Mouse (Mus musculus): Measurements from ENCODE around the gene Rab1a. TPM values are rescaled to one million over a fixed set of nuclear protein-coding genes. Genes with fewer than 3 reads are reported as not detected.
"Not testable (repeated sequence)": the region's sequence is repeated elsewhere in the genome, so short reads cannot be mapped to it uniquely, and the experiment has no call there.

Rab1a gene
- 174 TPM for polyA plus RNA-seq (2021)

DNA sequence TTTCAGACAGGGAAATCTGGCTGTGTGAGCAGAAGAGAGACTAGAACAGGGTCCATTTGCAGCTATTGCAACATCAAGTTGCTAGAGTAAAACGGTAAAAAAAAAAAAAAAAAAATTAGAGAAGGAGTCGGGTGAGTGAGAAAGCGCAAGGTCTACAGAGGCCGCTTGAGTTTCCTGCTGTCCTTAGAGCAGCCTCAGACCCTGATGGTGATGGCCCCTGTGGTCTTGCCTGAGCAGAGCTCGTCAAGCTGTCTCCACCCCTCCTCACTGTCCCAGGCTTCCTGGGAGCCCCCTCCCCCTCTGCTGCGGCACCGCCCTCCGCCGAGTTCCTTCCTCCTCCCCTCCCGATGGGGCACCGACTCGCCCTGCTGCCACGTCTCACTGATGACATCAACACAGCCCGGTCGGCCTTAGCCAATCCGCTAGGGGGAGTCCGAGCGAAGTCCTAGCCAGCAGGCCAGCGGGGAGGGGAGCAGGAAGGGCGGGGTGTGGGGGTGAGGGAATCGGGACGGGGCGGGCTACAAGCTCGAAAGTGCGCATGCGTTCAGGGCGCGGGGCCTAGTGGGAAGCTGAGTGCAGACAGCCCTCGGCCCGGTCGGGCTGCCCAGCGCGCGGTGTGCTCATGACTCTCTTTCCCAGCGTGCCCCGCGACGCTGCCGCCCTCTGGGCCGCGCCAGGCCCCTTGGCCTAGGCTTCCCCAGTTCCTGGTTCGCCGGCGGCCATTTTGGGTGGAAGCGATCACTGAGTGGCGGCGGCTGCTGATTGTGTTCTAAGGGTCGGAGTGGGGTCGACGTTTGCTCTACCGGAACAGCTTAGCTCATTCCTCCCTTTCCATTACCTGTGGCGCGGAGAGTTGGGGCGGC is at the start of gene Rab1a:
Gene Rab1a, plus strand, starts transcription at position 720 of the 863 bp plus-strand sequence.
- peak; percentile 93 for TF ChIP-seq CTCF (IDR thresholded peaks at IDR 0.05)
- peak; percentile 96 for DNase-seq (ENCODE audit: low read depth, low spot score)
- ChIA-PET POLR2A (interaction anchor here (1.8 kb wide), 1 partner anchor 10 kb away, joined by 4 read pairs; no protein-coding TSS in a partner anchor), CTCF (interaction anchor here (1.0 to 2.0 kb wide), 4 partner anchors 11 to 31 kb away, joined by 3 to 5 read pairs (median 4); no protein-coding TSS in a partner anchor)
- H3K27me3 ChIP-seq, result no peaks in the 10 kb centered on the region
- in situ Hi-C loops (cut with MboI; ENCODE audit: low pct_unique_long_range_greater_than_20kb), result no loop called here
- ATAC-seq, result peak; percentile 99

GRCm38 (mm10) chr11:20152107-20152901 is 48.9 kb upstream of the Rab1a start:
- in situ Hi-C loops (cut with MboI; ENCODE audit: low pct_unique_long_range_greater_than_20kb), result no loop called here
- peak; percentile 12 for ATAC-seq
- ChIA-PET CTCF (interaction anchor here (0.9 kb wide), 1 partner anchor 36 kb away, joined by 3 read pairs; no protein-coding TSS in a partner anchor), POLR2A (no interaction called here)
- TF ChIP-seq CTCF (IDR thresholded peaks at IDR 0.05), result no peak
- H3K27me3 ChIP-seq, result peaks cover 3% of the 10 kb centered on the region
- no peak for DNase-seq (ENCODE audit: low read depth, low spot score)

GRCm38 (mm10) chr11:20153542-20153941 is 47.7 kb upstream of the Rab1a start:
- CTCF ChIA-PET, result not testable (repeated sequence)

GRCm38 (mm10) chr11:20158879-20159278 is 42.4 kb upstream of the Rab1a start:
- peaks cover 3% of the 10 kb centered on the region for H3K27me3 ChIP-seq
- DNase-seq (ENCODE audit: low read depth, low spot score) (no peak), ATAC-seq (no peak)
- ChIA-PET CTCF (no interaction called here), POLR2A (no interaction called here)
- in situ Hi-C loops (cut with MboI; ENCODE audit: low pct_unique_long_range_greater_than_20kb), result no loop called here
- TF ChIP-seq CTCF (IDR thresholded peaks at IDR 0.05), result no peak

More at GRCm38 (mm10) chr11:20153542-20153941, 47.7 kb upstream of the Rab1a start:
- DNase-seq (ENCODE audit: low read depth, low spot score); in situ Hi-C loops (cut with MboI; ENCODE audit: low pct_unique_long_range_greater_than_20kb); POLR2A ChIA-PET; H3K27me3 ChIP-seq; ATAC-seq: not testable (repeated sequence)

GRCm38 (mm10) chr11:20164979-20165867 is 36.0 kb upstream of the Rab1a start:
- POLR2A ChIA-PET, result no interaction called here
- TF ChIP-seq CTCF (IDR thresholded peaks at IDR 0.05), result no peak
- no peak for DNase-seq (ENCODE audit: low read depth, low spot score)
- H3K27me3 ChIP-seq, result no peaks in the 10 kb centered on the region
- ATAC-seq, result no peak
- in situ Hi-C loops (cut with MboI; ENCODE audit: low pct_unique_long_range_greater_than_20kb), result no loop called here
- CTCF ChIA-PET, result interaction anchor here (1.0 to 1.1 kb wide), 2 partner anchors 10 to 33 kb away, joined by 3 read pairs; no protein-coding TSS in a partner anchor

GRCm38 (mm10) chr11:20165991-20166390 is 35.2 kb upstream of the Rab1a start:
- no peaks in the 10 kb centered on the region for H3K27me3 ChIP-seq
- no peak for ATAC-seq
- no peak for DNase-seq (ENCODE audit: low read depth, low spot score)
- ChIA-PET CTCF (no interaction called here), POLR2A (no interaction called here)
- TF ChIP-seq CTCF (IDR thresholded peaks at IDR 0.05), result no peak
- in situ Hi-C loops (cut with MboI; ENCODE audit: low pct_unique_long_range_greater_than_20kb), result no loop called here

- CTCF ChIA-PET; H3K27me3 ChIP-seq; ATAC-seq; POLR2A ChIA-PET; DNase-seq (ENCODE audit: low read depth, low spot score); in situ Hi-C loops (cut with MboI; ENCODE audit: low pct_unique_long_range_greater_than_20kb): not testable (repeated sequence)
Observed at GRCm38 (mm10) chr11:20166476-20166875, 34.8 kb upstream of the Rab1a start.

- no peaks in the 10 kb centered on the region for H3K27me3 ChIP-seq
- TF ChIP-seq CTCF (IDR thresholded peaks at IDR 0.05), result no peak
- ChIA-PET CTCF (no interaction called here), POLR2A (no interaction called here)
- no peak for DNase-seq (ENCODE audit: low read depth, low spot score)
- in situ Hi-C loops (cut with MboI; ENCODE audit: low pct_unique_long_range_greater_than_20kb), result no loop called here
- no peak for ATAC-seq
Observed at GRCm38 (mm10) chr11:20168972-20169371, 32.3 kb upstream of the Rab1a start.

DNA sequence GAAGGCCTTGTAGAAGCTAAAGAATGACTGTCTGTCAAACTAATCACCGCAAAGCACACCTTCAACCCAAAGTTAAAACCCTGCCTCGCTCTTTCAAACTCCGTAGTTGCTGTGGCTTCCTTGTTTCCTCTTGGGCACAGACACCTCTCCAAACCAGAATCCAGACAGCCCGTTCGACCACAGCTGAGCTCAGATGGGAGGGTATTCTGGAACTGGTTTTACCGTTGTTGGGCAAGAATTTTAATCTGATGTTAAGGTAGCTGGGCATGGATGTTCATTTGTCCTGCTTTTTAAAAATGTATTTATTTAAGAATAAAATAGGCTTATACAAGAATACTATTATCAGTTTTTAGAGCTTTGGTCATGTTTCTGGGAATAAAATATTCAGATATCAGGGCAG is 14.0 kb upstream of the Rab1a start:
- no peak for TF ChIP-seq CTCF (IDR thresholded peaks at IDR 0.05)
- in situ Hi-C loops (cut with MboI; ENCODE audit: low pct_unique_long_range_greater_than_20kb), result no loop called here
- DNase-seq (ENCODE audit: low read depth, low spot score) (no peak), ATAC-seq (no peak)
- ChIA-PET POLR2A (no interaction called here), CTCF (interaction anchor here (1.1 kb wide), 1 partner anchor 9 kb away, joined by 4 read pairs; no protein-coding TSS in a partner anchor)
- no peaks in the 10 kb centered on the region for H3K27me3 ChIP-seq

- ChIA-PET POLR2A (no interaction called here), CTCF (no interaction called here)
- no peak for ATAC-seq
- no peak for TF ChIP-seq CTCF (IDR thresholded peaks at IDR 0.05)
- no peaks in the 10 kb centered on the region for H3K27me3 ChIP-seq
- in situ Hi-C loops (cut with MboI; ENCODE audit: low pct_unique_long_range_greater_than_20kb), result no loop called here
- no peak for DNase-seq (ENCODE audit: low read depth, low spot score)
Observed at GRCm38 (mm10) chr11:20193100-20193736, 8.0 kb upstream of the Rab1a start.

All from Patski (cell line).